Mouse (Mus musculus): ENCODE data around the gene Zfyve21.

DNA sequence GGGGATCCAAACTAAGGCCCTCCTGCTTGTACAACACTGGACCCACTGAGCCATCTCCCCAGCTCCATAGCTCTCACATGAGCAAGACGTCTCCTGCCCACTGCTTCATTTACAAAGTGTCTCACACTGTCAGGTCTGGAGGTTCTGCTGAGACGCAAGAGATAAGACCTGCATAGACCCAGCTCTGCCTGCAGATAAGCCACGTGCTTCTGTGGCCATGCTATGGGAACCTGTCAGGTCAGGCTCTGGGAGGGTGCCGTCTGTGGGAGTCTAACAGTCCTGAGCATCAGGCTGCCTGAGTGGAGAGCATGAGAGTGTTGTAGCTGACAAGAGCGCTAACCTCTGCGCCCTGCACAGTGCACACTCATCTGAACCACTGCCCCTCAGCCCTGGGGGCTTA lies 27.0 kb upstream of the Zfyve21 start:
- TF ChIP-seq CTCF (IDR thresholded peaks at IDR 0.05; ENCODE audit: low read depth), result no peak
- TF ChIP-seq EP300 (IDR thresholded peaks at IDR 0.05; ENCODE audit: low read depth), result no peak
